Mouse (Mus musculus) neural tube, embryonic 10.5 days (tissue): ENCODE data around the gene Ppef1.
A peak's percentile ranks its signal among the peaks of the same experiment; 100 is the strongest.
"Not testable (repeated sequence)": the region's sequence is repeated elsewhere in the genome, so short reads cannot be mapped to it uniquely, and the experiment has no call there.

ENCODE experiments used
- DNase-seq: peaks from one replicate; pipeline ENCODE4 v3.0.0-alpha.2; 2017; ENCODE audit warnings: low spot score; ENCODE audit errors: extremely low spot score

The Ppef1 gene

GRCm38 (mm10) chrX:160735650-160736049 lies at the start of gene Ppef1:
Gene Ppef1 (minus strand): TSS chrX:160735765.
- no peak for DNase-seq

- DNase-seq = no peak
Measured at GRCm38 (mm10) chrX:160782276-160782675, 46.7 kb upstream of the Ppef1 start.

- DNase-seq = no peak
Measured at GRCm38 (mm10) chrX:160773033-160773432, 37.5 kb upstream of the Ppef1 start.

- DNase-seq = not testable (repeated sequence)
Measured at GRCm38 (mm10) chrX:160769622-160770021, 34.1 kb upstream of the Ppef1 start.

GRCm38 (mm10) chrX:160767713-160768112 lies 32.1 kb upstream of the Ppef1 start, which contains the start of gene Rs1:
Gene Rs1 (plus strand): TSS chrX:160768013.
- no peak for DNase-seq

GRCm38 (mm10) chrX:160766233-160766616 lies 30.7 kb upstream of the Ppef1 start:
- no peak for DNase-seq

GRCm38 (mm10) chrX:160765389-160766232 lies 30.0 kb upstream of the Ppef1 start:
- peak; percentile 84 for DNase-seq

- DNase-seq = no peak
Measured at GRCm38 (mm10) chrX:160750808-160751207, 15.2 kb upstream of the Ppef1 start.

GRCm38 (mm10) chrX:160748653-160749052 lies 13.1 kb upstream of the Ppef1 start:
- DNase-seq = no peak

GRCm38 (mm10) chrX:160745399-160745798 lies 9.8 kb upstream of the Ppef1 start:
- no peak for DNase-seq

- no peak for DNase-seq
Measured at GRCm38 (mm10) chrX:160699171-160699570, 36.4 kb downstream of the Ppef1 start.

GRCm38 (mm10) chrX:160691559-160691958 lies 44.0 kb downstream of the Ppef1 start:
- DNase-seq = no peak

- no peak for DNase-seq
Measured at GRCm38 (mm10) chrX:160690094-160690493, 45.5 kb downstream of the Ppef1 start.

GRCm38 (mm10) chrX:160669992-160670391 lies 65.6 kb downstream of the Ppef1 start:
- no peak for DNase-seq

GRCm38 (mm10) chrX:160610882-160611644 lies 124.5 kb downstream of the Ppef1 start:
- DNase-seq = no peak

GRCm38 (mm10) chrX:160610482-160610881 lies 125.1 kb downstream of the Ppef1 start:
- no peak for DNase-seq

GRCm38 (mm10) chrX:160609849-160610248 lies 125.7 kb downstream of the Ppef1 start:
- DNase-seq = peak; percentile 37

GRCm38 (mm10) chrX:160603981-160604541 lies 131.5 kb downstream of the Ppef1 start:
- no peak for DNase-seq

- no peak for DNase-seq
Measured at GRCm38 (mm10) chrX:160603316-160603715, 132.2 kb downstream of the Ppef1 start.

- DNase-seq = no peak
Measured at GRCm38 (mm10) chrX:160602770-160603169, 132.8 kb downstream of the Ppef1 start.

- DNase-seq = no peak
Measured at GRCm38 (mm10) chrX:160601053-160601452, 134.5 kb downstream of the Ppef1 start.
